Comparison of ENCODE assay signal across 9 mouse cellular contexts in genomic region chr3:88603714-88604161, GRCm38 (mm10). TPM values are rescaled to one million over a fixed set of nuclear protein-coding genes. Genes with fewer than 3 reads are reported as not detected.
A peak's percentile ranks its signal among the peaks of the same experiment; 100 is the strongest.
DNase-seq lines count a peak whose midpoint lies in the region; ATAC-seq and TF ChIP-seq lines count a peak whose summit lies in the region.
"Had no signal": no experiment of that assay in that cellular context is flagged by ENCODE, and none has a peak within 500 bp of the region (broad histone marks: within the 10 kb centered on the region; RNA-seq: fewer than 3 reads in every experiment).

No protein-coding gene starts in this region.

- no peaks in the 10 kb centered on the region for H3K27me3 ChIP-seq in testis, adult 2 months (ENCODE audit: control insufficient read depth, insufficient read depth, low read length)
- H3K27me3 ChIP-seq in embryonic facial prominence, embryonic 15.5 days, result no peaks in the 10 kb centered on the region
- H3K27me3 ChIP-seq in hindbrain, postnatal 0 days (ENCODE audit: insufficient read depth, low read length), result no peaks in the 10 kb centered on the region
- peaks cover 4% of the 10 kb centered on the region; the same call in 1 of the 2 replicates for H3K27me3 ChIP-seq in liver, embryonic 13.5 days
- no peaks in the 10 kb centered on the region for H3K27me3 ChIP-seq in small intestine, adult 2 months (ENCODE audit: control insufficient read depth, insufficient read depth, low read length)

- TF ChIP-seq CTCF in testis, adult 2 months (IDR thresholded peaks at IDR 0.05; ENCODE audit: control insufficient read depth, insufficient read depth, insufficient replicate concordance, low read depth, low read length), result peak; percentile 40; the same call in 1 of the 2 replicates
- peak; percentile 74 for TF ChIP-seq CTCF in hindbrain, postnatal 0 days (IDR thresholded peaks at IDR 0.05; ENCODE audit: low read depth)
- TF ChIP-seq CTCF in small intestine, adult 2 months (IDR thresholded peaks at IDR 0.05; ENCODE audit: extremely low read depth, insufficient read length, insufficient replicate concordance, low read depth, low read length), result peak; percentile 69; the same call in 1 of the 2 replicates

- H3K27ac ChIP-seq in testis, adult 2 months (ENCODE audit: control insufficient read depth, insufficient read depth, low read depth, low read length), result no peak overlapping the region
- no peak overlapping the region for H3K27ac ChIP-seq in embryonic facial prominence, embryonic 15.5 days (replicated peaks)
- no peak overlapping the region for H3K27ac ChIP-seq in hindbrain, postnatal 0 days
- no peak overlapping the region for H3K27ac ChIP-seq in liver, embryonic 13.5 days
- no peak overlapping the region for H3K27ac ChIP-seq in small intestine, adult 2 months (ENCODE audit: insufficient read depth, low read depth, low read length)

- 18% methylated on average over 6 of the region's 6 CpGs for WGBS in embryonic facial prominence, embryonic 15.5 days
- WGBS in hindbrain, postnatal 0 days, result 35% methylated on average over 6 of the region's 6 CpGs
- 10% methylated on average over 6 of the region's 6 CpGs for WGBS in liver, embryonic 13.5 days (ENCODE audit: insufficient replicate concordance)
- 12% methylated on average over 6 of the region's 6 CpGs for WGBS in small intestine, adult 2 months

- H3K4me2 ChIP-seq in embryonic facial prominence, embryonic 15.5 days (replicated peaks), result no peak overlapping the region
- no peak overlapping the region for H3K4me2 ChIP-seq in hindbrain, postnatal 0 days (ENCODE audit: low read depth, low read length)
- H3K4me2 ChIP-seq in liver, embryonic 13.5 days, result no peak overlapping the region

- H3K4me3 ChIP-seq in testis, adult 2 months (ENCODE audit: control insufficient read depth, low read depth, low read length), result peak overlapping the region; percentile 36
- no peak overlapping the region for H3K4me3 ChIP-seq in embryonic facial prominence, embryonic 15.5 days (replicated peaks)
- H3K4me3 ChIP-seq in hindbrain, postnatal 0 days (ENCODE audit: low read length), result no peak overlapping the region
- no peak overlapping the region for H3K4me3 ChIP-seq in liver, embryonic 13.5 days (replicated peaks)
- no peak overlapping the region for H3K4me3 ChIP-seq in small intestine, adult 2 months (ENCODE audit: low read depth, low read length)

- no peaks in the 10 kb centered on the region for H3K9me3 ChIP-seq in embryonic facial prominence, embryonic 15.5 days (replicated peaks)
- no peaks in the 10 kb centered on the region for H3K9me3 ChIP-seq in hindbrain, postnatal 0 days (ENCODE audit: low read length)
- H3K9me3 ChIP-seq in liver, embryonic 13.5 days (replicated peaks), result no peaks in the 10 kb centered on the region

- H3K36me3 ChIP-seq in testis, adult 2 months (ENCODE audit: control insufficient read depth, insufficient read depth, low read length), result no peaks in the 10 kb centered on the region
- no peaks in the 10 kb centered on the region for H3K36me3 ChIP-seq in embryonic facial prominence, embryonic 15.5 days
- H3K36me3 ChIP-seq in hindbrain, postnatal 0 days (ENCODE audit: insufficient read depth, low read length), result no peaks in the 10 kb centered on the region
- H3K36me3 ChIP-seq in liver, embryonic 13.5 days, result no peaks in the 10 kb centered on the region
- H3K36me3 ChIP-seq in small intestine, adult 2 months (ENCODE audit: control insufficient read depth, insufficient read depth, low read length), result peaks cover 2% of the 10 kb centered on the region; the same call in 1 of the 2 replicates

- 0 out of 2 replicates have a peak, but pooled peaks have one; percentile 45 for ATAC-seq in embryonic facial prominence, embryonic 15.5 days (ENCODE audit: insufficient number of reproducible peaks, low FRiP score, low TSS enrichment, low read depth)
- ATAC-seq in hindbrain, postnatal 0 days, result no peak
- ATAC-seq in liver, embryonic 13.5 days (ENCODE audit: low read depth), result peak; percentile 43

- H3K9ac ChIP-seq in embryonic facial prominence, embryonic 15.5 days, result no peak overlapping the region
- H3K9ac ChIP-seq in hindbrain, postnatal 0 days (replicated peaks; ENCODE audit: low read length), result no peak overlapping the region
- H3K9ac ChIP-seq in liver, embryonic 13.5 days, result no peak overlapping the region

- DNase-seq in testis, postnatal 14 days (ENCODE audit: low spot score), result no peak
- DNase-seq in adrenal gland, adult 8-10 months, result peak; percentile 82
- peak; percentile 49 for DNase-seq in hindbrain, postnatal 0 days (ENCODE audit: low spot score)
- DNase-seq in liver, embryonic 13.5 days, result peak; percentile 57
- no peak for DNase-seq in ovary, postnatal 10 days (ENCODE audit: low spot score)

- TF ChIP-seq POLR2A in testis, adult 2 months (IDR thresholded peaks at IDR 0.05; ENCODE audit: control insufficient read depth, low read depth, low read length), result no peak
- no peak for TF ChIP-seq POLR2A in small intestine, adult 2 months (IDR thresholded peaks at IDR 0.05; ENCODE audit: low read depth, low read length)

- no peaks in the 10 kb centered on the region; the same call in 1 of the 2 replicates for H3K4me1 ChIP-seq in testis, adult 2 months (ENCODE audit: control insufficient read depth, insufficient read depth, low read length)
- peaks cover 11% of the 10 kb centered on the region for H3K4me1 ChIP-seq in embryonic facial prominence, embryonic 15.5 days
- 0 out of 2 replicates have a peak, but pooled peaks cover 4% of the 10 kb centered on the region for H3K4me1 ChIP-seq in hindbrain, postnatal 0 days (ENCODE audit: insufficient read depth, low read length)
- peaks cover 28% of the 10 kb centered on the region for H3K4me1 ChIP-seq in liver, embryonic 13.5 days (replicated peaks)
- peaks cover 2% of the 10 kb centered on the region; the same call in 1 of the 2 replicates for H3K4me1 ChIP-seq in small intestine, adult 2 months (ENCODE audit: control insufficient read depth, insufficient read depth, insufficient read length, low read length)

RNA-seq across cellular contexts. Expression of gene Arhgef2, which starts 2.0 kb away (rescaled TPM):
- 512 and 614 TPM in 2 replicates for polyA plus RNA-seq in testis, adult 2 months (2012; rRNA removed)
- total RNA-seq in adrenal gland, adult 8-10 months (2022), result 10 to 100 TPM; 22.0 to 48.2 (median 31.5) TPM
- 96.6 and 97.9 TPM in 2 replicates for polyA plus RNA-seq in embryonic facial prominence, embryonic 15.5 days (2015; fragmentation: Nextera tagmentation; extraction: Ambion mirVana)
- total RNA-seq in hindbrain, postnatal 0 days (2014; rRNA removed), result 93.4 and 100 TPM in 2 replicates
- polyA plus RNA-seq in hindbrain, postnatal 0 days (2015; fragmentation: Nextera tagmentation; extraction: Ambion mirVana), result 56.0 and 57.1 TPM in 2 replicates
- polyA plus RNA-seq in liver, embryonic 13.5 days (2015; fragmentation: Nextera tagmentation; extraction: Ambion mirVana), result 16.4 and 17.9 TPM in 2 replicates
- polyA plus RNA-seq in small intestine, adult 2 months (2012; rRNA removed), result 49.5 and 110 TPM in 2 replicates

RNA-seq across cellular contexts. Expression of gene Ssr2, which starts 28.1 kb away (rescaled TPM):
- polyA plus RNA-seq in testis, adult 2 months (2012; rRNA removed), result 128 and 161 TPM in 2 replicates
- total RNA-seq in adrenal gland, adult 8-10 months (2022), result 100 to 1,000 TPM; 139 to 217 (median 172) TPM
- 339 and 341 TPM in 2 replicates for polyA plus RNA-seq in embryonic facial prominence, embryonic 15.5 days (2015; fragmentation: Nextera tagmentation; extraction: Ambion mirVana)
- total RNA-seq in hindbrain, postnatal 0 days (2014; rRNA removed), result 247 and 307 TPM in 2 replicates
- polyA plus RNA-seq in hindbrain, postnatal 0 days (2015; fragmentation: Nextera tagmentation; extraction: Ambion mirVana), result 209 and 210 TPM in 2 replicates
- polyA plus RNA-seq in liver, embryonic 13.5 days (2015; fragmentation: Nextera tagmentation; extraction: Ambion mirVana), result 187 and 206 TPM in 2 replicates
- 130 and 182 TPM in 2 replicates for polyA plus RNA-seq in small intestine, adult 2 months (2012; rRNA removed)

RNA-seq across cellular contexts. Expression of gene Rxfp4, which starts 49.2 kb away (rescaled TPM):
- polyA plus RNA-seq in testis, adult 2 months (2012; rRNA removed), result not detected in 2 replicates
- total RNA-seq in adrenal gland, adult 8-10 months (2022), result not detected
- polyA plus RNA-seq in embryonic facial prominence, embryonic 15.5 days (2015; fragmentation: Nextera tagmentation; extraction: Ambion mirVana), result not detected in 2 replicates
- not detected in 2 replicates for total RNA-seq in hindbrain, postnatal 0 days (2014; rRNA removed)
- not detected in 2 replicates for polyA plus RNA-seq in hindbrain, postnatal 0 days (2015; fragmentation: Nextera tagmentation; extraction: Ambion mirVana)
- not detected in 2 replicates for polyA plus RNA-seq in liver, embryonic 13.5 days (2015; fragmentation: Nextera tagmentation; extraction: Ambion mirVana)
- polyA plus RNA-seq in small intestine, adult 2 months (2012; rRNA removed), result not detected in 2 replicates
- polyA plus RNA-seq: gonadal fat pad, adult 2 months had no signal

RNA-seq across cellular contexts. Expression of gene Ubqln4, which starts 50.2 kb away (rescaled TPM):
- polyA plus RNA-seq in testis, adult 2 months (2012; rRNA removed), result 51.4 and 55.3 TPM in 2 replicates
- 10 to 100 TPM; 64.1 to 81.3 (median 66.7) TPM for total RNA-seq in adrenal gland, adult 8-10 months (2022)
- 44.4 and 47.6 TPM in 2 replicates for polyA plus RNA-seq in embryonic facial prominence, embryonic 15.5 days (2015; fragmentation: Nextera tagmentation; extraction: Ambion mirVana)
- 119 and 131 TPM in 2 replicates for total RNA-seq in hindbrain, postnatal 0 days (2014; rRNA removed)
- 29.4 and 29.8 TPM in 2 replicates for polyA plus RNA-seq in hindbrain, postnatal 0 days (2015; fragmentation: Nextera tagmentation; extraction: Ambion mirVana)
- polyA plus RNA-seq in liver, embryonic 13.5 days (2015; fragmentation: Nextera tagmentation; extraction: Ambion mirVana), result 20.7 and 22.8 TPM in 2 replicates
- 26.0 and 35.4 TPM in 2 replicates for polyA plus RNA-seq in small intestine, adult 2 months (2012; rRNA removed)

RNA-seq across cellular contexts. Expression of gene Lamtor2, which starts 50.9 kb away (rescaled TPM):
- 46.9 and 53.9 TPM in 2 replicates for polyA plus RNA-seq in testis, adult 2 months (2012; rRNA removed)
- 100 to 1,000 TPM; 138 to 164 (median 144) TPM for total RNA-seq in adrenal gland, adult 8-10 months (2022)
- 183 and 199 TPM in 2 replicates for polyA plus RNA-seq in embryonic facial prominence, embryonic 15.5 days (2015; fragmentation: Nextera tagmentation; extraction: Ambion mirVana)
- total RNA-seq in hindbrain, postnatal 0 days (2014; rRNA removed), result 45.1 and 59.2 TPM in 2 replicates
- 189 and 198 TPM in 2 replicates for polyA plus RNA-seq in hindbrain, postnatal 0 days (2015; fragmentation: Nextera tagmentation; extraction: Ambion mirVana)
- 88.4 and 95.9 TPM in 2 replicates for polyA plus RNA-seq in liver, embryonic 13.5 days (2015; fragmentation: Nextera tagmentation; extraction: Ambion mirVana)
- polyA plus RNA-seq in small intestine, adult 2 months (2012; rRNA removed), result 99.8 and 167 TPM in 2 replicates

Comparison
In these comparisons a context has a peak if more than half of its experiments do, and no peak if none do; other contexts are left out.
1. DNase-seq: peak in adrenal gland, adult 8-10 months (single experiment), hindbrain, postnatal 0 days (single experiment) and liver, embryonic 13.5 days (single experiment); none in testis, postnatal 14 days (single experiment) and ovary, postnatal 10 days (single experiment).
2. Peak in every context shown above with its lines, with median percentiles within 50 percentile points of each other: CTCF ChIP-seq.